Mouse (Mus musculus) heart, embryonic 10.5 days (tissue): Measurements from ENCODE around the gene Nrsn2. TPM values are rescaled to one million over a fixed set of nuclear protein-coding genes. Genes with fewer than 3 reads are reported as not detected.

Experiments used
- DNase-seq: peaks from one replicate; pipeline ENCODE4 v3.0.0-alpha.2; 2017; ENCODE audit warnings: low spot score
- H3K27ac ChIP-seq: fragments of 300-500 bp; sonication (generic); 2 replicates; pipeline ENCODE4 v1.5.1; 2016; ENCODE audit warnings: mild to moderate bottlenecking
- H3K27me3 ChIP-seq: fragments of 300-500 bp; sonication (generic); 2 replicates; pipeline ENCODE4 v1.6.1; 2016; ENCODE audit warnings: mild to moderate bottlenecking; ENCODE audit not compliant: poor library complexity, insufficient read depth, severe bottlenecking
- H3K36me3 ChIP-seq: fragments of 300-500 bp; sonication (generic); 2 replicates; pipeline ENCODE4 v1.6.1; 2016; ENCODE audit warnings: mild to moderate bottlenecking, moderate library complexity
- H3K4me1 ChIP-seq: fragments of 300-500 bp; sonication (generic); 2 replicates; pipeline ENCODE4 v1.6.1; 2016; ENCODE audit warnings: mild to moderate bottlenecking
- H3K4me3 ChIP-seq: fragments of 300-500 bp; sonication (generic); 2 replicates; pipeline ENCODE4 v1.5.1; 2016; ENCODE audit warnings: mild to moderate bottlenecking, moderate library complexity
- H3K9me3 ChIP-seq: fragments of 300-500 bp; sonication (generic); 2 replicates; pipeline ENCODE4 v1.6.1; 2016; ENCODE audit warnings: mild to moderate bottlenecking, moderate library complexity
- WGBS: fragments of 180-500 bp; shearing (Covaris S2); methylation state at CpG from one replicate; pipeline ENCODE4 v1.1.7; 2016; 5-methylcytosine and 5-hydroxymethylcytosine counted together
- polyA plus RNA-seq: library from polyadenylated mRNA; unstranded; fragments of >200 nt; fragmentation: Nextera tagmentation; extraction: Ambion mirVana; gene quantifications from 2 replicates; pipeline ENCODE4 v1.2.1, GENCODE M21; 2016

Gene Nrsn2
- polyA plus RNA-seq, 1 experiment from 2014 or later, result 3.1 TPM

DNA sequence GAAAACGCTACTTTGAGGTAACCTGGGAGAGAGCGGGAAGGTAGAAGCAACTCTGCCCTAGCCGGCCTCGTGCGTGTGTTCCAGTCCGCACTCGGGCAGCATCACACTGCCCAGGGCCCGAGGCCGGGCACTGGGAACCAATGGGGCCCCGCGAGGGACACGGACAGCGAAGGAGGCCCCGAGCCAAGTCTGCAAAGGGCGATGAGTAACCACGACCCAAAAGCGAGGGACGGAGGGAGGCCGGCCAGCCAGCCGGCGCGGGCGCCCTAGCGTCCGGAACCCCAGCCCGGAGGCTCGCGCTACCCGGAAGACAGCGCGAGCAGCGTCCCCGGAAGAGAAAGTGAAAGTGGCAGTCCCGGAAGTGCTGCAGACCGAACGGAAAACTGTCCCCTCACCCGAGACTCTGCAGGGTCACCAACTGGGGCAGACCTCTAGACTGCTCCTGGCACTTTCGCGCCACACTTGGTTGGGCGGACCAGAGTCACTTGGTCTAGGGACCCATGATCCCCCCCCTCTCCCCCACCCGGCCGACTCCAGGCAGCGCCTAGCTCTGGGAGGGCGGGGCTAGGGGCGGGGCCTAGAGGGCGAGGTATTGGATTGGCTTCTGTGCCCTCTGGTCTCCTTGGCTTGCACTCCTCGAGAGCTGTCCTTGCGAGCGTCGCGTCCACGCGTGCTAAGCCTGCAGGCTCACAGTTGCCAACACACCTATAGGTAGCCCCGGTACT is 44.2 kb downstream of the Nrsn2 start, which contains the start of gene Rbck1:
Rbck1 (minus strand) TSS at position 553 of the 725 bp plus-strand sequence.
- Histone ChIP-seq H3K4me3 (peak within 1 kb of the TSS; percentile 77), H3K9me3 (no peaks in the 10 kb centered on the region), H3K36me3 (peaks cover 22% of the 10 kb centered on the region), H3K27ac (peak within 1 kb of the TSS; percentile 96), H3K4me1 (peaks cover 26% of the 10 kb centered on the region), H3K27me3 (no peaks in the 10 kb centered on the region)
- under 1% methylated on average over 54 of the region's 54 CpGs for WGBS
- peak; percentile 97 for DNase-seq

DNA sequence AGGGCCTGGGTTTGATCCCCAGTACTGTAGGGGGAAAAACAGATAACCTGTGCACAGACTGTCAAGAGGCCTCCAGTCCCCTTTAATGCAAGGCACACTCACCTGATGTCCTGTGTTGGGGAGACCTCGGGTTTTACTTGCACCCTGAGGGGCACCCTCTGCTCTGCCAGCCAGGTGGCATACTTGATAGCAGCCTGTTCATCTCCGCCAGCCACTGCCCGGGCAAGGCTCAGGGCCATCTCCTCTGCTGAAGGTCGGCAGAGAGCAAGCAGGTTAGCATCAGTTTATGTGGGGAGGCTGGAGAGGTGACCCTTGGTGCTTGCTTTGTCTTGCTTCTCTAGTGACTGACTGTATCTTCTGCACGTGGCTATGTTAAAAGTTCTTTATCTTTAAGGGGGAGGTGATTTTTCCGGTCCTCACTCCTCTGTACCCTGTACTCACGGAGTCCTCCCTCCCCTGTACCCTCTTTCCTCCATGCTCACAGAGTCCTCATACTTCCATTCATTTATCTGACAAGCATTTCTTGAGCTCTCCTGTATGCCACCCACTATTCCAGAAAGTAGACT is 45.5 kb downstream of the Nrsn2 start:
- DNase-seq, result no peak
- Histone ChIP-seq H3K4me3 (peak overlapping the region; percentile 77), H3K9me3 (no peaks in the 10 kb centered on the region), H3K4me1 (peaks cover 26% of the 10 kb centered on the region), H3K27me3 (no peaks in the 10 kb centered on the region), H3K36me3 (peaks cover 35% of the 10 kb centered on the region), H3K27ac (peak overlapping the region; percentile 96)
- 44% methylated on average over 7 of the region's 7 CpGs for WGBS

- Histone ChIP-seq H3K27ac (no peak overlapping the region), H3K4me1 (peaks cover 14% of the 10 kb centered on the region), H3K27me3 (no peaks in the 10 kb centered on the region), H3K9me3 (no peaks in the 10 kb centered on the region), H3K4me3 (no peak overlapping the region), H3K36me3 (peaks cover 64% of the 10 kb centered on the region)
- 73% methylated on average over 5 of the region's 5 CpGs for WGBS
- DNase-seq, result no peak
These were observed 48.5 kb downstream of the Nrsn2 start for GRCm38 (mm10) chr2:152327980-152328379.

- no peak for DNase-seq
- peaks cover 14% of the 10 kb centered on the region for H3K4me1 ChIP-seq
- H3K36me3 ChIP-seq, result peaks cover 78% of the 10 kb centered on the region
- H3K27me3 ChIP-seq, result no peaks in the 10 kb centered on the region
- H3K4me3 ChIP-seq, result no peak overlapping the region
- WGBS, result 89% methylated on average over 8 of the region's 8 CpGs
- no peaks in the 10 kb centered on the region for H3K9me3 ChIP-seq
- no peak overlapping the region for H3K27ac ChIP-seq
These were observed 49.8 kb downstream of the Nrsn2 start for GRCm38 (mm10) chr2:152326654-152327053.

- no peak for DNase-seq
- Histone ChIP-seq H3K4me1 (peaks cover 9% of the 10 kb centered on the region), H3K27me3 (no peaks in the 10 kb centered on the region), H3K27ac (no peak overlapping the region), H3K36me3 (peaks cover 83% of the 10 kb centered on the region), H3K4me3 (no peak overlapping the region), H3K9me3 (no peaks in the 10 kb centered on the region)
- WGBS, result 87% methylated on average over 13 of the region's 13 CpGs
These were observed 50.3 kb downstream of the Nrsn2 start for GRCm38 (mm10) chr2:152326157-152326556.

- whole genome bisulfite sequencing, result 77% methylated on average over 3 of the region's 3 CpGs
- Histone ChIP-seq H3K4me1 (no peaks in the 10 kb centered on the region), H3K9me3 (no peaks in the 10 kb centered on the region), H3K27me3 (no peaks in the 10 kb centered on the region), H3K36me3 (peaks cover 95% of the 10 kb centered on the region), H3K27ac (no peak overlapping the region), H3K4me3 (no peak overlapping the region)
- no peak for DNase-seq
These were observed 51.6 kb downstream of the Nrsn2 start for GRCm38 (mm10) chr2:152324842-152325241.

DNA sequence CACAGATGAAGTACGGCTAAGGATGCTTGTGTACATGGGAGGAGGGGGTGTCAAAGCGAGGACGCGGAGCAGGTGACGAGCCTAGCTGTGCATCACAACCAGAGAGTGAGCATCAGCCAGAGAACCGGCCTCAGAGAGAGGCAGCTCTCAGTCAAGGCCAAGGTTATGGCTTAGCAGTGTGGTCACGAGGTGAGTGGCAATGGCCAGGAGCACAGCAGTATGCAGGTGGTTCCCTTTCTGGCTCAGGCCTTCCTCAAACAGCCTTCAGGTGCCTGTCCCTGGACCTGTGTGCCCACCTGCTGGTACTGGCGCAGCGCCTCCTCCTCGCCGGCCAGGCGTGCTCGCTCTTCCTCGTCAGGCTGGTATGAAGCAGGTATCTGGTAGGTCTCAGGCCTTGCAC is 52.5 kb downstream of the Nrsn2 start:
- 93% methylated on average over 14 of the region's 14 CpGs for WGBS
- H3K4me1 ChIP-seq, result no peaks in the 10 kb centered on the region
- H3K27ac ChIP-seq, result no peak overlapping the region
- H3K4me3 ChIP-seq, result no peak overlapping the region
- no peaks in the 10 kb centered on the region for H3K9me3 ChIP-seq
- no peak for DNase-seq
- peaks cover 97% of the 10 kb centered on the region for H3K36me3 ChIP-seq
- no peaks in the 10 kb centered on the region for H3K27me3 ChIP-seq

DNA sequence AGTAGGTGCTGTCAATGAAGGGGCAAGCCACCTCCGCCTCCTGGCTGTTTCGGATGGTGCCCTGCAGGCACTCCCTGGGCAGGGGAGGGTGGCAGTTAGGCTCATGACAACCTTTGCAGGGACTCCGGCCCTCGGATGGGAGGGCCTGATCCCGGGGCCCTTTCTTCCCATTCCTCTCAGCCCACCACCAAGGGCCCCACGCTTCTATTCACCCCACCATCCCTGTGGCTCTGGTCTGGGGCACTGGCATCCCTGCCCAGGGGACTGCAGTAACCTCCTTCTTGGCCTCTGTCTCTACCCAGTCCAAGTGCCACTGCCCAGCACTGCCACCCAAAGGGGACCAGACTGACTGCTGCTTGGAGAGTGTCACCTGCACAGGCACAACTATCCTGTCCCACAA is 54.2 kb downstream of the Nrsn2 start:
- WGBS, result 89% methylated on average over 6 of the region's 6 CpGs
- peaks cover 96% of the 10 kb centered on the region for H3K36me3 ChIP-seq
- DNase-seq, result no peak

DNA sequence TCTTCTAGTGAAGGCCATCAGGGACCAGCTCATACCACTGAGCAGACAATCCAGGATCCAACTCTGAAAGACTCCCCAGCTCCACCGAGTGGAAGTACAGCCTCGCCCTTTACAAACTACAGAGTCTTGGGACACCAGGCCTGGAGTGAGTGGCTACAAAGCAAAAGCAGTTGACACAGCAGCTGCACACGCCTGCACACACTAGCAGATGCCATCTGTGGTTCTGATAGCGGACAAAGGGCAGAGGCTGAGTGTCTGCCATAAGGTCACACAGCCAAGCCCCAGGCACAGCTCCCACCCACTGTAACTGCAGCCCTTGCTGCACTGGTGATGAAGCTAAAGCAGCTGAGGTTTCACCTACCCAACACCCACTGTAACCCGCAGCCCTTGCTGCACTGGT is 54.9 kb downstream of the Nrsn2 start:
- H3K27ac ChIP-seq, result no peak overlapping the region
- H3K27me3 ChIP-seq, result no peaks in the 10 kb centered on the region
- H3K36me3 ChIP-seq, result peaks cover 96% of the 10 kb centered on the region
- 86% methylated on average over 5 of the region's 5 CpGs for WGBS
- no peaks in the 10 kb centered on the region for H3K4me1 ChIP-seq
- H3K9me3 ChIP-seq, result no peaks in the 10 kb centered on the region
- no peak overlapping the region for H3K4me3 ChIP-seq
- DNase-seq, result no peak

More for the DNA sequence above, 54.2 kb downstream of the Nrsn2 start:
- Histone ChIP-seq H3K4me1 (no peaks in the 10 kb centered on the region), H3K9me3 (no peaks in the 10 kb centered on the region), H3K4me3 (no peak overlapping the region), H3K27me3 (no peaks in the 10 kb centered on the region), H3K27ac (no peak overlapping the region)

Other genes with a start within 250 kb of the Nrsn2 start
- gene Tcf15, start 233.1 kb downstream of the Nrsn2 start, polyA plus RNA-seq, result 1.9 and 7.2 TPM in 2 replicates
- 64.0 and 67.0 TPM in 2 replicates for gene Csnk2a1, start 149.8 kb downstream of the Nrsn2 start, polyA plus RNA-seq
- 29.6 and 34.6 TPM in 2 replicates for gene Tbc1d20, start 82.8 kb downstream of the Nrsn2 start, polyA plus RNA-seq
- gene Rbck1, start 44.0 kb downstream of the Nrsn2 start, polyA plus RNA-seq, result 88.0 and 89.3 TPM in 2 replicates
- 5.1 and 5.3 TPM in 2 replicates for gene Trib3, start 32.6 kb downstream of the Nrsn2 start, polyA plus RNA-seq
- 6.7 and 10.5 TPM in 2 replicates for gene Sox12, start 21.4 kb upstream of the Nrsn2 start, polyA plus RNA-seq
- gene Zcchc3, start 38.4 kb upstream of the Nrsn2 start, polyA plus RNA-seq, result 50.6 and 71.3 TPM in 2 replicates
- gene 6820408C15Rik, start 38.9 kb upstream of the Nrsn2 start, polyA plus RNA-seq, result 1.2 and 1.4 TPM in 2 replicates
- not detected in 2 replicates for gene Defb23, start 88.0 kb upstream of the Nrsn2 start, polyA plus RNA-seq
- gene Defb20, start 100.4 kb upstream of the Nrsn2 start, polyA plus RNA-seq, result not detected in 2 replicates
- not detected in 2 replicates for gene Defb22, start 113.5 kb upstream of the Nrsn2 start, polyA plus RNA-seq
- not detected in 2 replicates for gene Defb26, start 135.1 kb upstream of the Nrsn2 start, polyA plus RNA-seq
- gene Defb28, start 141.6 kb upstream of the Nrsn2 start, polyA plus RNA-seq, result not detected in 2 replicates
- gene Defb29, start 163.5 kb upstream of the Nrsn2 start, polyA plus RNA-seq, result not detected in 2 replicates
- gene Gm17416, start 192.7 kb upstream of the Nrsn2 start, polyA plus RNA-seq, result not detected in 2 replicates
- not detected in 2 replicates for gene Defb21, start 196.1 kb upstream of the Nrsn2 start, polyA plus RNA-seq
- 0.40 and 0.58 TPM in 2 replicates for gene Defb19, start 203.7 kb upstream of the Nrsn2 start, polyA plus RNA-seq
- gene Defb45, start 222.8 kb upstream of the Nrsn2 start, polyA plus RNA-seq, result not detected in 2 replicates
- gene Defb36, start 227.7 kb upstream of the Nrsn2 start, polyA plus RNA-seq, result not detected in 2 replicates
- gene Defb25, start 246.4 kb upstream of the Nrsn2 start, polyA plus RNA-seq, result 0.67 TPM in 1 of 2 replicates, not detected in the other